Mouse (Mus musculus): ENCODE measurements at regions not wholly inside any gene's neighbourhood (a gene's known extent, or its start where the extent isn't known, plus 50 kb on each side); places are given as distances from the start of the nearest gene placed in this dataset.

GRCm38 (mm10) chr5:138902316-138902715 lies 82.4 kb downstream of the Gm5294 start:
- no peak overlapping the region for H3K9ac ChIP-seq (ENCODE audit: control insufficient read depth, low read depth, low read length, poor library complexity, severe bottlenecking)
- no peaks in the 10 kb centered on the region for H3K4me1 ChIP-seq (ENCODE audit: control insufficient read depth in 1 of 2, insufficient read depth in 2 of 2, low read length in 2 of 2)
- no peaks in the 10 kb centered on the region for H3K9me3 ChIP-seq (replicated peaks; ENCODE audit: insufficient read depth, low read length)
- no peak for TF ChIP-seq MAX (IDR thresholded peaks at IDR 0.05; ENCODE audit: low read length)
- DNase-seq (ENCODE audit: low read depth, low spot score): no peak
- no peaks in the 10 kb centered on the region for H3K36me3 ChIP-seq (ENCODE audit: control insufficient read depth in 1 of 2, insufficient read depth in 2 of 2, low read length in 2 of 2)
- no peak overlapping the region for H3K4me3 ChIP-seq (ENCODE audit: control insufficient read depth in 1 of 2, insufficient read depth in 1 of 2, low read depth in 2 of 2, low read length in 2 of 2)
- H3K79me2 ChIP-seq (ENCODE audit: control insufficient read depth, insufficient read depth, low read length, poor library complexity): no peaks in the 10 kb centered on the region
- H3K27me3 ChIP-seq (ENCODE audit: control insufficient read depth in 1 of 2, insufficient read depth in 2 of 2, low read length in 2 of 2): no peaks in the 10 kb centered on the region
- H3K27ac ChIP-seq (ENCODE audit: control insufficient read depth, low read depth, low read length): no peak overlapping the region

GRCm38 (mm10) chr5:138911769-138912710 lies 85.1 kb downstream of the Pdgfa start:
- H3K4me1 ChIP-seq (ENCODE audit: control insufficient read depth in 1 of 2, insufficient read depth in 2 of 2, low read length in 2 of 2): no peaks in the 10 kb centered on the region
- DNase-seq (ENCODE audit: low read depth, low spot score): no peak
- H3K79me2 ChIP-seq (ENCODE audit: control insufficient read depth, insufficient read depth, low read length, poor library complexity): no peaks in the 10 kb centered on the region
- H3K36me3 ChIP-seq (ENCODE audit: control insufficient read depth in 1 of 2, insufficient read depth in 2 of 2, low read length in 2 of 2): no peaks in the 10 kb centered on the region
- no peaks in the 10 kb centered on the region for H3K27me3 ChIP-seq (ENCODE audit: control insufficient read depth in 1 of 2, insufficient read depth in 2 of 2, low read length in 2 of 2)
- no peak overlapping the region for H3K4me3 ChIP-seq (ENCODE audit: control insufficient read depth in 1 of 2, insufficient read depth in 1 of 2, low read depth in 2 of 2, low read length in 2 of 2)
- no peak overlapping the region for H3K9ac ChIP-seq (ENCODE audit: control insufficient read depth, low read depth, low read length, poor library complexity, severe bottlenecking)
- TF ChIP-seq MEF2A (IDR thresholded peaks at IDR 0.05; ENCODE audit: extremely low read depth, insufficient replicate concordance, low read depth, low read length, poor library complexity, severe bottlenecking): no peak
- TF ChIP-seq MAFK (IDR thresholded peaks at IDR 0.05; ENCODE audit: borderline replicate concordance, low read depth, low read length): no peak
- no peak for TF ChIP-seq TAL1 (IDR thresholded peaks at IDR 0.05; ENCODE audit: low read length)
- TF ChIP-seq MYC (IDR thresholded peaks at IDR 0.05; ENCODE audit: low read depth, low read length): no peak
- TF ChIP-seq UBTF (IDR thresholded peaks at IDR 0.05; ENCODE audit: borderline replicate concordance, insufficient read depth, low read depth, low read length): no peak
- no peak for TF ChIP-seq E2F4 (IDR thresholded peaks at IDR 0.05; ENCODE audit: borderline replicate concordance, low read depth, low read length)
- no peak for TF ChIP-seq ZKSCAN1 (IDR thresholded peaks at IDR 0.05; ENCODE audit: low read depth, low read length)
- no peak for TF ChIP-seq POLR2AphosphoS2 (IDR thresholded peaks at IDR 0.05; ENCODE audit: low read length)
- TF ChIP-seq CTCF (IDR thresholded peaks at IDR 0.05 in 2 of 3, conservative IDR thresholded peaks at IDR 0.05 in 1 of 3; ENCODE audit: control insufficient read depth in 1 of 3, insufficient read depth in 1 of 3, low read depth in 2 of 3, low read length in 3 of 3, poor library complexity in 1 of 3, severe bottlenecking in 1 of 3): no peak
- no peak for TF ChIP-seq NELFE (IDR thresholded peaks at IDR 0.05; ENCODE audit: low read depth, low read length)
- TF ChIP-seq ZNF384 (IDR thresholded peaks at IDR 0.05; ENCODE audit: low read depth, low read length): no peak
- no peak overlapping the region for H3K27ac ChIP-seq (ENCODE audit: control insufficient read depth, low read depth, low read length)
- no peaks in the 10 kb centered on the region for H3K9me3 ChIP-seq (replicated peaks; ENCODE audit: insufficient read depth, low read length)

- H3K9ac ChIP-seq (ENCODE audit: control insufficient read depth, low read depth, low read length, poor library complexity, severe bottlenecking): no peak overlapping the region
- no peak overlapping the region for H3K27ac ChIP-seq (ENCODE audit: control insufficient read depth, low read depth, low read length)
- no peaks in the 10 kb centered on the region for H3K79me2 ChIP-seq (ENCODE audit: control insufficient read depth, insufficient read depth, low read length, poor library complexity)
- TF ChIP-seq BHLHE40 (IDR thresholded peaks at IDR 0.05; ENCODE audit: borderline replicate concordance, low read depth, low read length) (no peak), CHD1 (IDR thresholded peaks at IDR 0.05; ENCODE audit: low read depth, low read length) (no peak), POLR2AphosphoS5 (IDR thresholded peaks at IDR 0.05; ENCODE audit: borderline replicate concordance, low read depth, low read length) (no peak), TBP (IDR thresholded peaks at IDR 0.05; ENCODE audit: low read depth, low read length) (no peak), POLR2AphosphoS2 (IDR thresholded peaks at IDR 0.05; ENCODE audit: low read length) (no peak), GATA1 (IDR thresholded peaks at IDR 0.05; ENCODE audit: low read depth, low read length) (no peak), ETS1 (IDR thresholded peaks at IDR 0.05; ENCODE audit: low read depth, low read length) (no peak), CTCF (IDR thresholded peaks at IDR 0.05 in 2 of 3, conservative IDR thresholded peaks at IDR 0.05 in 1 of 3; ENCODE audit: control insufficient read depth in 1 of 3, insufficient read depth in 1 of 3, low read depth in 2 of 3, low read length in 3 of 3, poor library complexity in 1 of 3, severe bottlenecking in 1 of 3) (no peak), NELFE (IDR thresholded peaks at IDR 0.05; ENCODE audit: low read depth, low read length) (no peak), TAL1 (IDR thresholded peaks at IDR 0.05; ENCODE audit: low read length) (no peak), USF1 (IDR thresholded peaks at IDR 0.05; ENCODE audit: low read depth, low read length) (no peak), TCF12 (IDR thresholded peaks at IDR 0.05; ENCODE audit: low read depth, low read length) (no peak), POLR2A (IDR thresholded peaks at IDR 0.05; ENCODE audit: control insufficient read depth in 1 of 2, insufficient read depth in 1 of 2, low read depth in 1 of 2, low read length in 2 of 2, poor library complexity in 1 of 2) (no peak), MEF2A (IDR thresholded peaks at IDR 0.05; ENCODE audit: extremely low read depth, insufficient replicate concordance, low read depth, low read length, poor library complexity, severe bottlenecking) (no peak), MAX (IDR thresholded peaks at IDR 0.05; ENCODE audit: low read length) (no peak)
- no peaks in the 10 kb centered on the region for H3K27me3 ChIP-seq (ENCODE audit: control insufficient read depth in 1 of 2, insufficient read depth in 2 of 2, low read length in 2 of 2)
- no peak for DNase-seq (ENCODE audit: low read depth, low spot score)
- no peaks in the 10 kb centered on the region for H3K4me1 ChIP-seq (ENCODE audit: control insufficient read depth in 1 of 2, insufficient read depth in 2 of 2, low read length in 2 of 2)
- no peaks in the 10 kb centered on the region for H3K36me3 ChIP-seq (ENCODE audit: control insufficient read depth in 1 of 2, insufficient read depth in 2 of 2, low read length in 2 of 2)
- H3K9me3 ChIP-seq (replicated peaks; ENCODE audit: insufficient read depth, low read length): no peaks in the 10 kb centered on the region
- H3K4me3 ChIP-seq (ENCODE audit: control insufficient read depth in 1 of 2, insufficient read depth in 1 of 2, low read depth in 2 of 2, low read length in 2 of 2): no peak overlapping the region
Observed at GRCm38 (mm10) chr5:138912711-138913105, 84.5 kb downstream of the Pdgfa start.

Data from MEL (cell line).